Mouse (Mus musculus) kidney, postnatal 10 days (tissue): Measurements from ENCODE around the gene Arvcf.

Experiments
- DNase-seq: peaks from one replicate; pipeline ENCODE4 v3.0.0; 2021; ENCODE audit warnings: mixed read lengths

Arvcf gene

GRCm38 (mm10) chr16:18347931-18348600 is at the start of gene Arvcf, which contains the start of gene Tango2:
Arvcf (plus strand) TSS chr16:18348182.
Tango2 (minus strand) TSS chr16:18348103.
- peak; percentile 96 for DNase-seq

GRCm38 (mm10) chr16:18308159-18308558 is 39.8 kb upstream of the Arvcf start:
- no peak for DNase-seq

GRCm38 (mm10) chr16:18318992-18319391 is 29.0 kb upstream of the Arvcf start:
- DNase-seq = no peak

- no peak for DNase-seq
Observed at GRCm38 (mm10) chr16:18321443-18321842, 26.5 kb upstream of the Arvcf start.

GRCm38 (mm10) chr16:18323460-18323859 is 24.5 kb upstream of the Arvcf start:
- no peak for DNase-seq

GRCm38 (mm10) chr16:18324031-18324430 is 24.0 kb upstream of the Arvcf start:
- DNase-seq = no peak

- no peak for DNase-seq
Observed at GRCm38 (mm10) chr16:18325741-18326140, 22.2 kb upstream of the Arvcf start.

GRCm38 (mm10) chr16:18327936-18328335 is 20.0 kb upstream of the Arvcf start:
- DNase-seq = no peak

- no peak for DNase-seq
Observed at GRCm38 (mm10) chr16:18328524-18328923, 19.5 kb upstream of the Arvcf start.

GRCm38 (mm10) chr16:18333976-18334375 is 14.0 kb upstream of the Arvcf start:
- DNase-seq = peak; percentile 31

- DNase-seq = no peak
Observed at GRCm38 (mm10) chr16:18335981-18336380, 12.0 kb upstream of the Arvcf start.

GRCm38 (mm10) chr16:18337261-18337660 is 10.7 kb upstream of the Arvcf start:
- DNase-seq = no peak

- DNase-seq = no peak
Observed at GRCm38 (mm10) chr16:18339866-18340265, 8.1 kb upstream of the Arvcf start.

GRCm38 (mm10) chr16:18341605-18342004 is 6.4 kb upstream of the Arvcf start:
- no peak for DNase-seq

- DNase-seq = no peak
Observed at GRCm38 (mm10) chr16:18342076-18342475, 5.9 kb upstream of the Arvcf start.

- peak; percentile 24 for DNase-seq
Observed at GRCm38 (mm10) chr16:18342650-18343570, 5.1 kb upstream of the Arvcf start.

GRCm38 (mm10) chr16:18343778-18344177 is 4.2 kb upstream of the Arvcf start:
- peak; percentile 98 for DNase-seq

GRCm38 (mm10) chr16:18345243-18345642 is 2.7 kb upstream of the Arvcf start:
- DNase-seq = peak; percentile 93

- peak; percentile 71 for DNase-seq
Observed at GRCm38 (mm10) chr16:18348601-18349175, 706 bp downstream of the Arvcf start.

GRCm38 (mm10) chr16:18349761-18350325 is 1.9 kb downstream of the Arvcf start:
- DNase-seq = no peak

GRCm38 (mm10) chr16:18351313-18352055 is 3.5 kb downstream of the Arvcf start:
- peak; percentile 81 for DNase-seq

- DNase-seq = no peak
Observed at GRCm38 (mm10) chr16:18353106-18353505, 5.1 kb downstream of the Arvcf start.
